Mouse (Mus musculus) adrenal gland, postnatal 36 days (tissue): ENCODE results near the gene Fundc1. TPM values are rescaled to one million over a fixed set of nuclear protein-coding genes. Genes with fewer than 3 reads are reported as not detected.
"Not testable (repeated sequence)": the region's sequence is repeated elsewhere in the genome, so short reads cannot be mapped to it uniquely, and the experiment has no call there.

ENCODE experiments used
- DNase-seq, 2 experiments: peaks; one replicate each; pipeline ENCODE4 v3.0.0; 2021; ENCODE audit warnings: mixed read lengths in 1 of 2
- long read RNA-seq, 2 experiments: library from polyadenylated mRNA; stranded (forward); transcript quantifications; one replicate each; pipeline ENCODE4 v2.0.0; 2021; ENCODE audit warnings: borderline sequencing depth in 2 of 2
- total RNA-seq, 2 experiments: library from RNA; stranded (reverse); gene quantifications; 2 replicates each; pipeline ENCODE4 v1.2.3; 2021

The Fundc1 gene
- 10 to 100 TPM; 45.0 to 66.1 TPM for total RNA-seq
- long read RNA-seq, experiment 1, transcript Fundc1-201 (5 exons, 1,983 nt), result major isoform, 58 of 63 reads
- long read RNA-seq, experiment 1, partial matches to known transcripts, result 1 of 63 reads
- long read RNA-seq, experiment 1, other reads (novel, unspliced or antisense), result 2 of 63 reads
- long read RNA-seq, experiment 2, transcript Fundc1-201 (5 exons, 1,983 nt), result major isoform, 16 of 19 reads
- long read RNA-seq, experiment 2, partial matches to known transcripts, result 0 of 19 reads
- long read RNA-seq, experiment 2, other reads (novel, unspliced or antisense), result 2 of 19 reads

- peak; percentile 94 to 95 for DNase-seq
Observed at GRCm38 (mm10) chrX:17571621-17572459, at the start of gene Fundc1. Gene Fundc1 (minus strand): TSS chrX:17572325.

GRCm38 (mm10) chrX:17611253-17611652, 39.1 kb upstream of the Fundc1 start:
- DNase-seq, result no peak

GRCm38 (mm10) chrX:17608763-17609162, 36.6 kb upstream of the Fundc1 start:
- DNase-seq, result no peak

GRCm38 (mm10) chrX:17607668-17608067, 35.5 kb upstream of the Fundc1 start:
- no peak for DNase-seq

GRCm38 (mm10) chrX:17593331-17593730, 21.2 kb upstream of the Fundc1 start:
- DNase-seq, result no peak

GRCm38 (mm10) chrX:17590745-17591144, 18.6 kb upstream of the Fundc1 start:
- DNase-seq, result peak; percentile 36 to 54

GRCm38 (mm10) chrX:17571271-17571620, 879 bp downstream of the Fundc1 start:
- no peak for DNase-seq

GRCm38 (mm10) chrX:17568670-17569069, 3.5 kb downstream of the Fundc1 start:
- DNase-seq, result no peak

- no peak for DNase-seq
Observed at GRCm38 (mm10) chrX:17565743-17566142, 6.4 kb downstream of the Fundc1 start.

- no peak for DNase-seq
Observed at GRCm38 (mm10) chrX:17564732-17565131, 7.4 kb downstream of the Fundc1 start.

- no peak for DNase-seq
Observed at GRCm38 (mm10) chrX:17558746-17559145, 13.4 kb downstream of the Fundc1 start.

GRCm38 (mm10) chrX:17554488-17554887, 17.6 kb downstream of the Fundc1 start:
- DNase-seq, result no peak

GRCm38 (mm10) chrX:17551586-17551985, 20.5 kb downstream of the Fundc1 start:
- not testable (repeated sequence) for DNase-seq

GRCm38 (mm10) chrX:17547143-17547806, 24.9 kb downstream of the Fundc1 start:
- DNase-seq, result no peak

GRCm38 (mm10) chrX:17544860-17545492, 27.1 kb downstream of the Fundc1 start:
- DNase-seq, result peak in 1 of 2 experiments; percentile 11

- no peak for DNase-seq
Observed at GRCm38 (mm10) chrX:17537701-17538100, 34.4 kb downstream of the Fundc1 start.

- no peak for DNase-seq
Observed at GRCm38 (mm10) chrX:17527008-17527407, 45.1 kb downstream of the Fundc1 start.

- no peak for DNase-seq
Observed at GRCm38 (mm10) chrX:17521221-17521716, 50.9 kb downstream of the Fundc1 start.

GRCm38 (mm10) chrX:17520086-17520485, 52.0 kb downstream of the Fundc1 start:
- peak; percentile 10 to 12 for DNase-seq

GRCm38 (mm10) chrX:17514012-17514411, 58.1 kb downstream of the Fundc1 start:
- DNase-seq, result no peak

- no peak for DNase-seq
Observed at GRCm38 (mm10) chrX:17512021-17512602, 60.0 kb downstream of the Fundc1 start.
